Mouse (Mus musculus) gastrocnemius, postnatal 36 days (tissue): ENCODE results near the gene Gm10803. TPM values are rescaled to one million over a fixed set of nuclear protein-coding genes. Genes with fewer than 3 reads are reported as not detected.

Source experiments
- DNase-seq, 2 experiments: peaks; one replicate each; pipeline ENCODE4 v3.0.0; 2022
- intact Hi-C: fragments of 180-260 bp; cut with DNase I; formaldehyde crosslinking; loops from one replicate; pipeline ENCODE4 v1.15.1; 2025
- total RNA-seq, 2 experiments: library from RNA; stranded (reverse); gene quantifications; 2 replicates each; pipeline ENCODE4 v1.2.3; 2021

Gm10803 gene
- total RNA-seq, 2 experiments from 2014 or later: not detected

DNA sequence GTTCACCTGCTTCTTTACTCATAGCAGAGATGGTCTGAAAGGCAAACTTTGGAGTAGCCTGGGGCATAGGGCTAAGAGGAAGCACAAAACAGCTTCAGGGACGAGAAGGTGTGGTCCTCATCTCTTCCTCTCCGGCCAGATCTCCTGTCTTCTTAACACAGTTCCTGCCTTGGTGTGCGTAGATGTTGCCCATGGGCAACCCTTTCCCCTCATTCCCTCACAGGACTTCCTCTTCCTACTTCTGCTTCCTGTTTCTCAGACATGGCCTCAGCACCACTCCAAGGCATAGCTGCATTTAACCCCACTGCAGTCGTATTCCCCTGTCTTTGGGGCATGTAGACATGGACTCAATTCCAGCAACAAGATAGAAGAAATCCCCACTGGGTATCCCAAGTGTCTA is 29.5 kb downstream of the Gm10803 start:
- no peak for DNase-seq
- intact Hi-C loops: no loop called here

DNA sequence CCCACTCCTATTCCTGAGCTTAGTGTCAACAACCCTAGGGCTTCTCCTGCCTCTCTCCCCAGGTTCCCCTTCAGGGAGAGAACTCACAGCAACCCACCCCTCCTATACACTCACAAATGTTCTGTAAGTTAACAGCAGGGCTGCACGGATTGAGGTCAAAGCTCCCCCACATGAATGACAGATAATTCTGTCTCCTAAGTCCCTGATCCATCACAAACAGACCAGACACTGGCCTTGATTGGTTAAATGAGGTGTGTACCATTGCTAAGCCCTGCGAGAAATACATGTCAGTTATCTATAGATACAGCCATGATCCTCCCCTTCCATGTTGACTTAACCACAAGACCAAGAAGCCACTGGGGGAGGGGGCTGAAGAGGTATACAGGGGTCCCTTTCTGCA is 31.3 kb downstream of the Gm10803 start:
- no peak for DNase-seq
- intact Hi-C loops: no loop called here

DNA sequence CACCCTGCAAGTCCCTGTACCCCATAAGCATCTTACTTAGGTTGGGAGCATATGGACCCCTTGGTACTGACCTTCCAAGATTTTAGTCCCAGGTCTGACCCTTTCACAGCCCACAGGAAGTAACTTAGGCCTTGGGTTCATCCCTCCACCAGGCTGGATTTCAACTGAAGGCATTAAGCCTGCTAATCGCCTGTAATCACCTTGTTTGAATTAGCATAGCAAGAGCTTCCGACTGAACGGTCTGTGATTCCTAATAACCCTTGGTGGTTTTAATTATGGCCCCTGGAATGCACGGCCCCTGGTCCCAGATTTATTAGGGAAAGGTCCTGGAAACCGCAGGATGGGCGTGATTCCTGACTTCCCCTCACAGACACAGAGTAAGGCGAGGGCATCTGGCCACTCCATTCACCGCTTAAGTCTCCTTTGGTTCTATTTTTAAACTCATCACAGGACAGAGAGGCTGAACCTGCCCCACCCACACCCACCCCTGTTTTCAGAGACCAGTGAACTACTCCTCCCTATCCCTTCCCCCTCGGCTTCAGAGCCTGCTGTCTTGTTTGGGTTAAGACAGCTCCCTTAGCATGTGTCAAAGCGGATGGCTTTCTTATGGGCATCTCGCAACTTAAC is 31.9 kb downstream of the Gm10803 start:
- no peak for DNase-seq
- intact Hi-C loops: no loop called here

DNA sequence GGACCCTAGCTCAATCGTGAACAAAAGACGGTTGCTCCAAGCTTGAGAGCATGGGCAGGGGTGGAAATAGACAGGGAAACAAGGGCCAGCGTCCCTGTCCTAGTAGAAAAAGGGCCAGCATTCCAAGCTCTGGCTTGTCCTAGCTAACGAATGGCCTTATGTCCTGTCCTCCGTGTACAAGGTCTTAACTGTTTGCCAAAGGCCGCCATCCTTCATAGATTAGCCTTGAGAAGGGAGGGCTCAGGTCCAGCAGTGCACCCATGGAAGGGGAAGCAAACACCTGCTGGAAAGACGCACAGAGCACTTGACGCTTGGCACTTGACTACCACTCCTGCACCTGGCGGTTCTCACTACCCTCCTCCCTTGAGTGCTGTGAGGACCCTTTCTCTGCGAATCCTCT is 32.8 kb downstream of the Gm10803 start:
- DNase-seq: no peak
- intact Hi-C loops: no loop called here

DNA sequence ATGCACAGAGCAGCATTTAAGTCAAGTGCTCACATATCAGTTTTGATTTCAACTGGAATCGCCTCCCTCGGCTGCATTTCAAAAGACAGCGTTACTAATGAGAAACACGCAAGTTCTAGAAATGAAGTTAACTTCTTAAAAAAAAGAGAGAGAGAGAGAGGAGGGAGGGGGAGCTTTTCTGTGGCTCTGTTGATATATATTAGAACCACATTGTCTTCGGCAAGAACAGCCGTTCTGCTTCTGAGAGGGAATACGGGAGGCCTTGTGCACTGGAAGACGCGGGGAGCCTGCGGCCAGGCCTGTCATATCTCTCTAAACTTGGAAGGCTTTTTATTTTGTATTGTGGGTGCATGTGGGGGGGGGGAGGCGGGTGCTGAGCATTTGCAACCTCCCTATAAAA is 36.8 kb downstream of the Gm10803 start:
- no peak for DNase-seq
- intact Hi-C loops: no loop called here

DNA sequence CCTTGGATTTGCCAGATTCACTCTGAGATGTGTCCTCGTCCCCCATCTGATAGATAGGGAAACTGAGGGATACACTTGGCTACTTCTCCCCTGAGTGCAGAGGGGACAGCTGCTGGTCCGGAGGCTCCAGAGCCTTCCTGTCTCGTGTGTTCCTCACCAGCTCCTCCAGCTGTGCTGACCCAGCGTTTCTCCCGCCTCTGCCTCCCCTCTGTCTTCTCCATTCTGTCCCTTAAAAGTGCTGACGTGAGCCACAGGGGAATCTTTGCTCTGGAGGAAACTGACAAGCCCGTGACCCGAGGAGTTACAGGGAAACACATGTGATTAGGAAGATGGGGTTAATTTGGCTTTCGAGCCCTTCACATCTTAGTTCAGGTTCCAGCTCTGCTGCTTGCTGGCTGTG is 39.4 kb downstream of the Gm10803 start:
- DNase-seq: no peak
- intact Hi-C loops: no loop called here

DNA sequence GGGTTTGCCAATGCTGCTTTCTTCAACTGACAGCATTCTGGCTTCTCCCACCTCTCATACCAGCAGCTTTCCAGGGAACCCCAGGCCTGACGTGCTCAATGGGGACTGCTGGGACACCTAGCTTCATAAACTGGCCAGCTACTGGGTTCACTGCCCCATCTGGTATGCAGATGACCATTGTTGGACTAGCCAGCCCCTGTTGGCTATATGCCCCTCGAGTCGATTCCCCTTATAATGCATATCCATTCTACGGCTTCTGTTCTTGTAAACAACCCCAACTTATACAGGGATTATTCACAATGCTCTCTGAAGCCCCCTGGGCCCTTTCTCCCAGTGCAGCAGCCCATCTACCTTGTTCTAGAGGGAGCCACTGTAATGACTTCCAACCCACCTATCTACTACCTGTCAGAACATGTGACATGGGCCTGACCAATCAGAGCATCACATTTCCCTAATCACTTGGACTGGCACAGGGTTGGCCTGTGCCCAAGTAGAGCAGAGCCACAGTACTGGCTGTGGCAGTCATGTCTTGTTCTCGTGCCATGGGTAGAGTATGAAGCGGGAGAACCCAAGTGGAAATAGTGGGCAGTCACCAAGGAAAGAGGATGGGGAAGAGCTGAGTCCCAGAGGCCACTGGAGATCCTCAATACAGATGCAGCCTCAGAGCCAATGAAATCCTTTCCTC is 44.4 kb downstream of the Gm10803 start:
- DNase-seq: no peak

DNA sequence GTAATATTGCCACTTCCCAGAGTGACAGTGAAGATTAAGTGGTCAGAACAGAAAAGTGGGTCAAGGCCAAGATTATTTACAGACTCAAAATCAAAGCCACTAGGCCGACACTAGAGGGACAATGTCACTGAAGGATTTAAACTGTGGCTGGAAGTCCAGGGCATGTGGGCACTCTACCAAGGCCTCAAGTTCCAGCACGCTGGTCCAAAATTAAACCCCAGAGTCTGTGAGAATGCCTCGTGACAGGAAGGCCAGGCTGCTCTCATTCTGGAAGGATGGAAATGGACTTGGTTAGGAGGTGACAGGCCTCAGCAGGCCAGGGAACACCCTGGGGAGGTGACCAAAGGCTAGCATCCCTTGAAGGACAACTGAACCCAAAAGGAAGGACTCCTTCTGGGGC is 48.4 kb downstream of the Gm10803 start:
- DNase-seq: peak in 1 of 2 experiments; percentile 21
- intact Hi-C loops: no loop called here

More for the DNA sequence above, 44.4 kb downstream of the Gm10803 start:
- intact Hi-C loops: no loop called here

DNA sequence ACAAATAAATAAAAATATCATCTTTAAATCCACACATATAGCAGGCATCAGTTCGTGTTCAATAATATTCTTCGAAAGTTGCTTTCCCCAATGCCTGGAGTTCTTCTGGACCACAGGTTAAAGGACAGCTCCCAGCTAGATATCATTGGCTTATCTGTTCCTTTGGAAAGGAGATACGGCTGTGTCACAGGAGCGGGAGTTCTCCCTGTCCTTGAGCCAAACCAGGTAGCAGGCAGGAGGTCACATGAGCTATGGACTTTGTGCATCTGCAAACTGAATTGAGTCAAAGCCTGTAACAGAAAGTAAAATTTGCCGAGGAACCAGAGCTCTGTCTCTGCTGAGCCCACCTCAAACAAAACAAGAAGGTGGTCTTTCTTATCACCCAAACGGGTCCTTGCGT is 52.7 kb downstream of the Gm10803 start:
- DNase-seq: no peak
- intact Hi-C loops: no loop called here

Other genes starting within 250 kb of the Gm10803 start
- 1 to 10 TPM; 1.3 to 2.5 TPM for gene Tspan18, start 226.1 kb upstream of the Gm10803 start, total RNA-seq
- 10 to 100 TPM in 1 of 2 experiments, 1 to 10 TPM in 1; 9.5 to 12.4 TPM for gene Cd82, start 97.4 kb upstream of the Gm10803 start, total RNA-seq
- under 1 TPM; 0.15 to 0.23 TPM for gene Alx4, start 81.8 kb downstream of the Gm10803 start, total RNA-seq